Mouse (Mus musculus) leukemia stem cell, adult 10-12 weeks (primary cell): ENCODE measurements around the gene Dbr1. TPM values are rescaled to one million over a fixed set of nuclear protein-coding genes. Genes with fewer than 3 reads are reported as not detected.

Experiments used
- polyA plus RNA-seq: library from polyadenylated mRNA; stranded (reverse); fragments of >175 nt; gene quantifications from 2 replicates; pipeline ENCODE4 v1.2.3, GENCODE M21; 2012; ENCODE audit warnings: low replicate concordance

Gene Dbr1
- polyA plus RNA-seq: 56.4 and 96.7 TPM in 2 replicates

GRCm38 (mm10) chr9:99575677-99576480 lies at the start of gene Dbr1:
Dbr1 (plus strand) TSS chr9:99575799.

GRCm38 (mm10) chr9:99568347-99569070 lies 7.1 kb upstream of the Dbr1 start, which contains the start of gene Armc8:
Armc8 (minus strand) TSS chr9:99568899.

GRCm38 (mm10) chr9:99612202-99612601 lies 36.6 kb downstream of the Dbr1 start, which contains the start of gene A4gnt:
A4gnt (plus strand) TSS chr9:99612502.

GRCm38 (mm10) chr9:99629281-99630011 lies 53.8 kb downstream of the Dbr1 start, which contains the start of gene Dzip1l:
Dzip1l (plus strand) TSS chr9:99629496.

Other genes with a start within 250 kb of the Dbr1 start
- not detected in 2 replicates for gene Esyt3, start 217.2 kb upstream of the Dbr1 start, polyA plus RNA-seq
- 0.67 and 0.83 TPM in 2 replicates for gene Mras, start 138.4 kb upstream of the Dbr1 start, polyA plus RNA-seq
- not detected in 2 replicates for gene Nme9, start 124.3 kb upstream of the Dbr1 start, polyA plus RNA-seq
- gene Armc8, start 6.9 kb upstream of the Dbr1 start, polyA plus RNA-seq: 0.73 and 3.0 TPM in 2 replicates
- gene A4gnt, start 36.7 kb downstream of the Dbr1 start, polyA plus RNA-seq: not detected in 2 replicates
- 0.06 and 0.11 TPM in 2 replicates for gene Dzip1l, start 53.7 kb downstream of the Dbr1 start, polyA plus RNA-seq
- 0.20 TPM in 1 of 2 replicates, not detected in the other for gene Cldn18, start 141.5 kb downstream of the Dbr1 start, polyA plus RNA-seq